Mouse (Mus musculus): ENCODE measurements around the gene Sycp2. TPM values are rescaled to one million over a fixed set of nuclear protein-coding genes. Genes with fewer than 3 reads are reported as not detected.

Gene Sycp2
- polyA plus RNA-seq (2012; rRNA removed) = 0.05 and 0.35 TPM in 2 replicates

DNA sequence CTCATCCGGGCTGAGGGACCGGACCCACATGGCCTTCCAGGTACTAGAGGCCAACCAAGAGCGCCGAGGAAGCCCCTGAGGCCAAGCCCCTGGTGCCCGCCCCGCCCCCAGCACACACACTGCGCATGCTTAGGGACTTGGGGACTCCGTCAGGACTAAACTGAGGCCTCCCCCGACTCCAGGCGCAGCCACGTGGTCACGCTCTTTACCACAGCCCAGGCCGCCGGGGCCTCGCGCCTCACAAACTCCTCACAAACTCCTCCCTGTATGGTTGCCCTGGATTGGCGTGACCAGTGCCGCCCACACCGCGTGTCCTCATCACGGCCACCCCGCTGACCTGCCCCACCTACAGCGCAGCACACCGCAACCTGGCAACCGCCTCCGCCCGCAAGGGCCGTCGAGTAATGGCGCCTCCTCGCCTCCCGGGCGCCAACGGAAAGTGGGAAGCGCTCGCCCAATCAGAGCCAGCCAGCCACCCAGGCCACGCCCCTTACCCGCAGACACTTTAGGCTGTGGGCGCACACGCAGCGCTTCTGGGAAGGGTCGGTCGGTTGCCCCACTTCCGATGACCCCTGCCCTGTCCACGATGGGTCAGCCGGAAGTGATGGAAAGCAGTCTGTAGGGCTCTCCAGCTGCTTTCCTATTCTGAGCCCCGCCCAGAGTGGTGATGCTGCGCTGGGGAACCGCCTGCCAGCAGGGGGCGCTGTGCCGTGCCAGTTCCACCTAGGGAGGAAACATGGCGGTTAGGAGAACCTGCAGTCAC lies at the start of gene Sycp2:
Gene Sycp2, minus strand, starts transcription at position 633 of the 763 bp plus-strand sequence.

DNA sequence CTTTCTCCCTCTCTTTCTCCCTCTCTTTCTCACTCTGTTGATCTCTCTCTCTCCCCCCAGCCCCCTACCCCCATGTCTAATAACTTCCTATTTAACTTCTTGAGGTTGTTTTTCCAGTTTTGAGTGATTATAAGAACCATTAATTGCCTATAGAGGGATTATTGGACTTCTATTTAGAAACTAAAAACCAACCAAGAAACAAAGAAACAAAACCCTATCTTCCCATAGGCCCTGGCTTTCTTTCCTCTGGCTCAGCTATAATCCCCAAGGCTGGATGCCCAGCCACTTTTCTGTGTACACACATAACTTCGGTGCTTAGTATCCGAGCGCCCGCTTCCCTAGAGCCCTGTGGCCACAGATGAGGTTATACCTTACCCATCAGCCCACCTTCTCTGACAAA lies 22.7 kb upstream of the Sycp2 start, which contains the start of gene Cdh26:
Gene Cdh26, plus strand, starts transcription at position 301 of the 400 bp plus-strand sequence.

DNA sequence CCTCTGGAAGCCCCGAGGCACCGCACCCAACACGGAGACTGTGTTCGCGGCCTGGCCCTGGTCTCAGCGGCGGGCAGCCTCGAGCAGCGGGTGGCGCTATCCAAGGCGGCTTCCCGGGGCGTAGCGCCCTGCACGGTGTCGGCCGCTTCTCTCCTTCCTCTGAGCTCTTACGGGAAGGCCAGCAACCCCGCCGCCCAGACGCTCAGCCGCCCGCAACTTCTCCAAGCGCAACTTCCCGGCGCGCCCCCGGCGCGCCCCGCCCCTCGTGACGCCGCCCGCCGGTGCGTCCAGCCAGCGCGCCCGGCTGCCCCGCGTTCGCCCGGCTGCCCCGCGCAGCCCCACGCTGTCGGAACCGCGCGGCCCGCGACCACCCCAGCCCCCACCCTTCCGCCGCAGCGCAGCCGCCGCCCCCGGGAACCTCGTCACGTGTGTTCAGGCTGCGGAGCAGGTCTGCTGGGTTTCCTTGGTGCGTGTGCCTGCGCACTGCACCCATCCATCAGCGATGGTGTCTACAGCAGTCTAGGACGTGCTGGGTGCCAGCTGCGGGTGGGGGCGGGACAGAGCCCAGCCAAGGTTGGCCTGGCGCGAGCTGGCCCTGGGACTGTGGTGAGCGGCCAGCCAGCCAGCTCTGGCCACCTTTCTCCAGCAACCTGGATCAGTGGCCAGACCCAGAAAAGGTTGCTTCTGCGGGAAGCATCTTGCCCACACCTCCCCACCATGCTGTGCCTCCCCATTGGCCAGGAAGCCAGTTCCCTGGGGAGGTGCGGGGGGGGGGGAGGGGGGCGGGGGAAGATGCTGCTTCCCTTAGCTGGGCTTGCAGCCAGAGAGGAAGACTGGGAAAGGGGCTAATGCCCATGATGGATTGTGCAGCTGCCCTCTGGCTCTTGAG lies 7.0 kb upstream of the Sycp2 start, which contains the start of the genes Ppp1r3d and Fam217b:
Gene Ppp1r3d, minus strand, starts transcription at position 212 of the 889 bp plus-strand sequence.
Gene Fam217b, plus strand, starts transcription at position 264 of the 889 bp plus-strand sequence.

Other genes with a start within 250 kb of the Sycp2 start
- gene Ppp1r3d, start 6.8 kb upstream of the Sycp2 start, polyA plus RNA-seq (2012; rRNA removed) = 1.1 and 2.9 TPM in 2 replicates
- gene Fam217b, start 6.8 kb upstream of the Sycp2 start, polyA plus RNA-seq (2012; rRNA removed) = 1.4 and 4.1 TPM in 2 replicates
- 0.04 and 0.27 TPM in 2 replicates for gene Cdh26, start 22.8 kb upstream of the Sycp2 start, polyA plus RNA-seq (2012; rRNA removed)